Mouse (Mus musculus) limb, embryonic 11.5 days (tissue): ENCODE measurements around the gene 1700003F12Rik. TPM values are rescaled to one million over a fixed set of nuclear protein-coding genes. Genes with fewer than 3 reads are reported as not detected.

Experiments used
- ATAC-seq: fragments of 200-750 bp; cut with Nextera tagmentation; 2 replicates; pipeline ENCODE4 v1.8.0; 2017; ENCODE audit warnings: low read depth; ENCODE audit not compliant: insufficient number of reproducible peaks, low FRiP score, low TSS enrichment
- DNase-seq: peaks from one replicate; pipeline ENCODE4 v3.0.0-alpha.2; 2015; ENCODE audit warnings: low spot score
- H3K27ac ChIP-seq: fragments of 300-500 bp; sonication (generic); replicated peaks from 2 replicates; pipeline ENCODE4 v1.5.1; 2014; ENCODE audit warnings: low read depth, mild to moderate bottlenecking, low read length
- H3K27me3 ChIP-seq: fragments of 300-500 bp; sonication (generic); 2 replicates; pipeline ENCODE4 v1.6.1; 2014; ENCODE audit warnings: mild to moderate bottlenecking, low read length, mixed read lengths; ENCODE audit not compliant: control insufficient read depth, insufficient read depth
- H3K36me3 ChIP-seq: fragments of 300-500 bp; sonication (generic); 2 replicates; pipeline ENCODE4 v1.6.1; 2014; ENCODE audit warnings: mild to moderate bottlenecking, low read length, moderate library complexity, mixed read lengths; ENCODE audit not compliant: control insufficient read depth, insufficient read depth
- H3K4me1 ChIP-seq: fragments of 300-500 bp; sonication (generic); 2 replicates; pipeline ENCODE4 v1.6.1; 2014; ENCODE audit warnings: low read length, mixed read lengths; ENCODE audit not compliant: control insufficient read depth, insufficient read depth
- H3K4me2 ChIP-seq: fragments of 300-500 bp; sonication (generic); 2 replicates; pipeline ENCODE4 v1.6.1; 2014; ENCODE audit warnings: low read depth, mild to moderate bottlenecking, moderate library complexity; ENCODE audit not compliant: severe bottlenecking
- H3K4me3 ChIP-seq: fragments of 300-500 bp; sonication (generic); 2 replicates; pipeline ENCODE4 v1.5.1; 2014; ENCODE audit warnings: low read depth, low read length
- H3K9ac ChIP-seq: fragments of 300-500 bp; sonication (generic); 2 replicates; pipeline ENCODE4 v1.6.1; 2014; ENCODE audit warnings: mild to moderate bottlenecking, low read length
- H3K9me3 ChIP-seq: fragments of 300-500 bp; sonication (generic); 2 replicates; pipeline ENCODE4 v1.6.1; 2016; ENCODE audit warnings: low read length; ENCODE audit not compliant: control insufficient read depth
- WGBS: fragments of 180-500 bp; shearing (Covaris S2); extraction: QIAGEN DNeasy Blood & Tissue Kit; methylation state at CpG from one replicate; pipeline ENCODE4 v1.1.7; 2014; 5-methylcytosine and 5-hydroxymethylcytosine counted together
- polyA plus RNA-seq: library from polyadenylated mRNA; unstranded; fragments of >200 nt; fragmentation: Nextera tagmentation; extraction: Ambion mirVana; gene quantifications from 2 replicates; pipeline ENCODE4 v1.2.1, GENCODE M21; 2014

The 1700003F12Rik gene
- polyA plus RNA-seq, 1 experiment from 2014 or later: 1.0 TPM

DNA sequence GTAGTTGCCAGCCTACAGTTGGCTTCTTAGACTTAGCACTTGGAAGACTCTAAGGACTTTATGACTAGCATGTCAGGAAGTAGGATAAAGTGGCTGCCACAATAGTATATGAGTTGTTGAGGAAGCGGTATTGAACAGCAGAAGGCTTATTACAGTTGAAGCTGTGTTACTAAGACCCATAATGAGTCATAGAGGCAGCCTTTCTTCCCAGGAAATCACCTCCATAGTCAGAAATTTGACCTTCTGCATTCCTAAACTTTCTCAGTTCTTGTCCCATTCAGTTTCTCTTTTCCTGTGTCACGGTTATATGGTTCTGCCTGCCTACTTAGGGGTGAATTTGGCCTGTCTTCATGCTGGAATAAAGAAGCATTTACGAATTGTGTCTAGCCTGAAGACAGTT lies 29.9 kb upstream of the 1700003F12Rik start:
- DNase-seq: no peak

DNA sequence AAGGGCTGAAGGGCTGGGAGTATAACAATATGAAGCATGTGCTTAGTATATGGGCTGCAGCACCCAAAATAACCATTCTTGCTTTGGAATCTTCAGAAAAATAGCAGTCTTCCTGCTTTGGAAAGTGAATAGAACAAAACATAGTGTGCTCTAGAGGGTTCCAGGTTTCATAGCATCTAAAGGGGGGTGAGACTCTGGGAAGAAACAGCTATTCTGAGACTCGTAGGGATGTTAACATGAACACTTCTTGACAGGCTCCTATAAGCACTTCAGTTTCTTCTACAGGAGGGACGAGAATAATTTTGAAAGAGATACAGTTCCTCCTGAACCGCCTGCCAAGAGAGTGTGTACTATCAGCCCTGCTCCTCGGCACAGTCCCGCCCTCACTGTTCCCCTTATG lies 29.5 kb upstream of the 1700003F12Rik start:
- DNase-seq (no peak), ATAC-seq (no peak)
- Histone ChIP-seq H3K36me3 (peaks cover 3% of the 10 kb centered on the region; the same call in 1 of the 2 replicates), H3K27ac (no peak overlapping the region), H3K27me3 (no peaks in the 10 kb centered on the region), H3K4me1 (no peaks in the 10 kb centered on the region), H3K4me2 (no peak overlapping the region), H3K9ac (no peak overlapping the region), H3K9me3 (no peaks in the 10 kb centered on the region), H3K4me3 (no peak overlapping the region)
- 91% methylated on average over 5 of the region's 5 CpGs for WGBS

More for the DNA sequence above, 29.9 kb upstream of the 1700003F12Rik start:
- H3K4me1 ChIP-seq: no peaks in the 10 kb centered on the region
- no peak overlapping the region for H3K9ac ChIP-seq
- H3K9me3 ChIP-seq: no peaks in the 10 kb centered on the region
- H3K4me2 ChIP-seq: no peak overlapping the region
- H3K27ac ChIP-seq: no peak overlapping the region
- WGBS: 91% methylated on average over 3 of the region's 3 CpGs
- no peak for ATAC-seq
- no peaks in the 10 kb centered on the region for H3K27me3 ChIP-seq
- no peak overlapping the region for H3K4me3 ChIP-seq
- H3K36me3 ChIP-seq: peaks cover 3% of the 10 kb centered on the region; the same call in 1 of the 2 replicates

DNA sequence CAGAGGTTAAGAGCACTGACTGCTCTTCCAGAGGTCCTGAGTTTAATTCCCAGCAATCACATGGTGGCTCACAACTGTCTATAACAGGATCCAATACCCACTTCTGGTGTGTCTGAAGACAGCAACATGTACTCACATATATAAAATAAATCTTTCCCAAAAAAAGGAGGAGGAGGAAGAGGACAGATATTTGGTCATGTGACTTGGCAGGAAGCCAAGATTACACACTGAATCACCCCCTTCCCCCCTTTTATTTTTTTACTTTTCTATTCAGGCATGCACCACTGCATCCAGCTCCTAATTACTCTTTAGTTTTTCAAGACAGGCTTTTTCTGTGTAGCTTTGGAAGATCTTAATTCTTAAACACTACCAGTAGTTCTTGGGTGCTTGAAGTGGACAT lies 25.4 kb upstream of the 1700003F12Rik start:
- no peak for ATAC-seq

DNA sequence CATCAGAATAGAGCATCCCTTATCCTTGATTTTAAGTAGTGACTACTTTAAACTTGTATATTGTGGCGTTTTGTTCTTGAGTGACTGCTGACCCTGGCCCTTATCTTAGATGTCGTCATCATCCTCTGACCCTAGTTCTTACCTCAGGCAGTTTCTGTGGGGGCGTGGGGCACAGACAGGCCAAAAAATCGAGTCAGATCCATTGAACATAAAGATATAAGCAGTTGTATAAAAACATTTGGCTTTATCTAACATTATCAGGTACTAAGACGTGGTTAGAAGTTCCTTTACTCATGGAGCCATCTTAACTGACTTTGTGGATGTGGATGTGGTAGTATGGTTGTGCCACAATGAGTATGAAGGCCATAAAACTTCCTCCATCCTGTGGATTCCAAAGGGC lies 24.6 kb upstream of the 1700003F12Rik start:
- no peak overlapping the region for H3K4me2 ChIP-seq
- H3K27me3 ChIP-seq: no peaks in the 10 kb centered on the region
- ATAC-seq: no peak
- no peaks in the 10 kb centered on the region for H3K9me3 ChIP-seq
- no peak for DNase-seq
- 91% methylated on average over 5 of the region's 5 CpGs for WGBS
- peaks cover 10% of the 10 kb centered on the region; the same call in 1 of the 2 replicates for H3K36me3 ChIP-seq
- no peak overlapping the region for H3K9ac ChIP-seq
- no peak overlapping the region for H3K27ac ChIP-seq
- no peak overlapping the region for H3K4me3 ChIP-seq
- H3K4me1 ChIP-seq: no peaks in the 10 kb centered on the region

More for the DNA sequence above, 25.4 kb upstream of the 1700003F12Rik start:
- no peak for DNase-seq
- no peak overlapping the region for H3K4me2 ChIP-seq
- H3K27ac ChIP-seq: no peak overlapping the region
- no peaks in the 10 kb centered on the region for H3K9me3 ChIP-seq
- no peak overlapping the region for H3K4me3 ChIP-seq
- H3K27me3 ChIP-seq: no peaks in the 10 kb centered on the region
- no peaks in the 10 kb centered on the region for H3K4me1 ChIP-seq
- peaks cover 10% of the 10 kb centered on the region; the same call in 1 of the 2 replicates for H3K36me3 ChIP-seq
- H3K9ac ChIP-seq: no peak overlapping the region

DNA sequence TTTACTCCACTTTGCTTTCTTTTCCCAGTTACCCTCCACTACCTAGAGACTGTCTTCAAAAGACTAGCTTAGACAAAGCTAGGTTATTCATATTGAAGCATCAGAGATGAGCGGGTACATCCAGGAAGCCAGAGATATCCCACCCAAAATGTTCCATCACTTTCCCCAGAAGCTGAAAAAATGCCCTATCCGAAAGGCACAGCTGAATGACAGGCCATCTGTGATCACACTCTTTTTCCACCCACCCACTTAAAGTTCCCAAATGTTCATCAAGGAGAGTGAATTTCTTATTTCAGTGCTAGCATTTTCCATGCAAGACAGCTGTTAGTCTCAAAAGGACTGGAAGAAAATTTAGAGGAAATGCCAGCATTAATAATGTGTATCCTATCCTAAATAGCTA lies 21.6 kb upstream of the 1700003F12Rik start:
- Histone ChIP-seq H3K9me3 (no peaks in the 10 kb centered on the region), H3K9ac (no peak overlapping the region), H3K4me1 (no peaks in the 10 kb centered on the region), H3K4me3 (no peak overlapping the region), H3K27ac (no peak overlapping the region), H3K27me3 (no peaks in the 10 kb centered on the region), H3K4me2 (no peak overlapping the region), H3K36me3 (peaks cover 6% of the 10 kb centered on the region; the same call in 1 of the 2 replicates)
- WGBS: 96% methylated on average over 2 of the region's 2 CpGs
- DNase-seq: no peak
- no peak for ATAC-seq

DNA sequence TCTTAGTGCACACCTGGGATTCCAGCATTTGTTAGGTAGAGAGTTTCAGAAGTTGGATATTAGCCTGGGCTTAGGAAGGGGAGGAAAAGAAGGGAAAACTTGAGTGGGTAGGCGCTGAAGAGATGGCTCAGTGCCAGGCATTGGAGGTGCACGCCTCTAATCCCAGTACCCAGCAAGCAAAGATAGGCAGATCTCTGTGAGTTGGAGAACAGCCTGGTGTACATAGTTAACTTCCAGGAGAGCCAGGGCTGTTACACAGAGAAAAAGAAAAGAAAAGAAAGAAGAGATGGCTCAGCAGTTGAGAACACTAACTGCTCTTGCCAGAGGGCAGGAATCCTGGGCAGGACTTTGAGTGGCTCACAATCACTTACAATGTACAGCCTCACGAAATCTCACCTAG lies 20.4 kb upstream of the 1700003F12Rik start:
- DNase-seq (no peak), ATAC-seq (no peak)
- Histone ChIP-seq H3K27me3 (no peaks in the 10 kb centered on the region), H3K36me3 (peaks cover 7% of the 10 kb centered on the region; the same call in 1 of the 2 replicates), H3K27ac (no peak overlapping the region), H3K9me3 (no peaks in the 10 kb centered on the region), H3K4me3 (no peak overlapping the region), H3K9ac (no peak overlapping the region), H3K4me1 (no peaks in the 10 kb centered on the region), H3K4me2 (no peak overlapping the region)
- 90% methylated on average over 3 of the region's 3 CpGs for WGBS

DNA sequence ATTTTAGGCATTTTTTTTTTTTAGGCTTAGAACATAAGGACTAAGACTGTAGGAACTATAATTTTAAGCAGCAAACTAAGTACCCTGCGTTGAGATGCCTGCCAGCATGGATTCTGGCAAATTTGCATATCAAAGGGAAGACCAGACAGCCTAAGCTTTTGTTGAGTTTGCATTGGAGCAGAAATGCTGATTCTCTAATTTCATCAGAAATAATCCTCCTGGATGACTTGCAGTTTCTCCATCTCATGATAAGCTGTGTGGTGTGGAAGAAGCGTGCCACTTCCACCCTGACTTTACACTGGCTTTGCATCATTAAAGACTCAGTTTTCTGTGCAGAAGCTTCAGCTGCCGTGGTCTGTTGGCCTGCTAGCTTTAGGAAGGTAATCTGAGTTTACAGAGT lies 14.0 kb upstream of the 1700003F12Rik start:
- no peak for DNase-seq
- no peaks in the 10 kb centered on the region for H3K4me1 ChIP-seq
- H3K27ac ChIP-seq: no peak overlapping the region
- H3K4me3 ChIP-seq: no peak overlapping the region
- ATAC-seq: no peak
- 77% methylated on average over 3 of the region's 3 CpGs for WGBS
- no peak overlapping the region for H3K9ac ChIP-seq
- H3K27me3 ChIP-seq: no peaks in the 10 kb centered on the region
- no peak overlapping the region for H3K4me2 ChIP-seq
- H3K9me3 ChIP-seq: no peaks in the 10 kb centered on the region
- H3K36me3 ChIP-seq: peaks cover 15% of the 10 kb centered on the region

DNA sequence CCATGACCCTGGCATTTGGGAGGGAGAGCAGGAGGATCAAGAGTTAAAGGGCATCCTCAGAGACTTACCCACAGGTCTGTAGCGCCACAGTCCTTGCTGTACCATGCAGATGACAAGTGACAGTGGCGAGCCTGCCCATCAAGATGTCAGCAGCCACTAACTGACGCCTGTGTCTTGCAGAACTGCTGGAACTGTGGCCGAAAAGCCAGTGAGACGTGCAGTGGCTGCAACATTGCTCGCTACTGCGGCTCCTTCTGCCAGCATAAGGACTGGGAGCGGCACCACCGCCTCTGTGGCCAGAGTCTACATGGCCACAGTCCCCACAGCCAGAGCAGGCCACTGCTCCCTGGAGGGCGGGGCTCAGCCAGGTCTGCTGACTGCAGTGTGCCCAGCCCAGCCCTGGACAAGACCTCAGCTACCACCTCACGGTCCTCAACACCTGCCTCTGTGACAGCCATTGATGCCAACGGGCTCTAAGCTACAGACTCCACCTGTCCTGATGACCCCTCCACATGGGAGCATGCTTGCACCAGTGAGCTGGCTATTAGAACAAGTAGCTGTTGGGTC lies 12.1 kb upstream of the 1700003F12Rik start:
- DNase-seq (no peak), ATAC-seq (no peak)
- Histone ChIP-seq H3K4me1 (no peaks in the 10 kb centered on the region), H3K27ac (no peak overlapping the region), H3K9ac (no peak overlapping the region), H3K36me3 (peaks cover 18% of the 10 kb centered on the region), H3K27me3 (no peaks in the 10 kb centered on the region), H3K4me3 (no peak overlapping the region), H3K4me2 (no peak overlapping the region), H3K9me3 (no peaks in the 10 kb centered on the region)
- 93% methylated on average over 12 of the region's 12 CpGs for WGBS

DNA sequence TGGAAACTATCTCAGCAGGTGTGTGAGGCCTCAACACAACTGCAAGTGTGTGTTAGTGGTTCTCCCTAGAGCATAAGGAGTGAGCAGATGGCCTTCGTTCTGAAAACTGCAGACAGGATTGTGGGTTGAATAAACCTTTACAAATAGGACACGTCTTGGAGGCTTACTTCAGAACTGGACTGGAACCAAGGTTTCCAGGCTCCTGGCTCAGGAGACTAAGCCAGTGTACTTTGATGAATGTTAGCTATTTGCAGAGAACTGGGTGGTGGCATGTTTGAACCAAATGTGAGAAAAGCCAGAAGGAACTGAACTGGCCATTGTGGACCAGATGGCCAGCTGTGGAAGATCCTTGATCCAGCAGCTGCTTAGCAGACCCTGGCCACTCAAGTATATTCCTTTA lies 8.6 kb upstream of the 1700003F12Rik start:
- H3K4me3 ChIP-seq: no peak overlapping the region
- no peak overlapping the region for H3K9ac ChIP-seq
- no peak for ATAC-seq
- no peak overlapping the region for H3K27ac ChIP-seq
- 74% methylated on average over 2 of the region's 2 CpGs for WGBS
- no peaks in the 10 kb centered on the region for H3K4me1 ChIP-seq
- no peaks in the 10 kb centered on the region for H3K9me3 ChIP-seq
- H3K4me2 ChIP-seq: no peak overlapping the region
- H3K27me3 ChIP-seq: no peaks in the 10 kb centered on the region
- H3K36me3 ChIP-seq: peaks cover 14% of the 10 kb centered on the region
- DNase-seq: no peak
